Mouse (Mus musculus) lung, embryonic 16.5 days (tissue): ENCODE measurements around the gene Cwh43. TPM values are rescaled to one million over a fixed set of nuclear protein-coding genes. Genes with fewer than 3 reads are reported as not detected.
A peak's percentile ranks its signal among the peaks of the same experiment; 100 is the strongest.

Experiments
- ATAC-seq: fragments of 200-750 bp; cut with Nextera tagmentation; 2 replicates; pipeline ENCODE4 v1.8.0; 2017; ENCODE audit warnings: low read depth, mild to moderate bottlenecking, moderate library complexity
- H3K27ac ChIP-seq: fragments of 300-500 bp; sonication (generic); 2 replicates; pipeline ENCODE4 v1.5.1; 2014; ENCODE audit warnings: mild to moderate bottlenecking, control low read depth, low read length
- H3K27me3 ChIP-seq: fragments of 300-500 bp; sonication (generic); 2 replicates; pipeline ENCODE4 v1.6.1; 2014; ENCODE audit warnings: low read depth, low read length, mixed read lengths; ENCODE audit not compliant: control insufficient read depth, insufficient read depth
- H3K36me3 ChIP-seq: fragments of 300-500 bp; sonication (generic); 2 replicates; pipeline ENCODE4 v1.6.1; 2014; ENCODE audit warnings: low read length; ENCODE audit not compliant: control insufficient read depth, insufficient read depth
- H3K4me1 ChIP-seq: fragments of 300-500 bp; sonication (generic); replicated peaks from 2 replicates; pipeline ENCODE4 v1.6.1; 2014; ENCODE audit warnings: low read length, mixed read lengths; ENCODE audit not compliant: control insufficient read depth, insufficient read depth
- H3K4me2 ChIP-seq: fragments of 300-500 bp; sonication (generic); 2 replicates; pipeline ENCODE4 v1.6.1; 2014; ENCODE audit warnings: low read depth, low read length, control low read depth
- H3K4me3 ChIP-seq: fragments of 300-500 bp; sonication (generic); 2 replicates; pipeline ENCODE4 v1.5.1; 2014; ENCODE audit warnings: mild to moderate bottlenecking, low read length, control low read depth
- H3K9ac ChIP-seq: fragments of 300-500 bp; sonication (generic); 2 replicates; pipeline ENCODE4 v1.6.1; 2014; ENCODE audit warnings: low read length, control low read depth
- H3K9me3 ChIP-seq: fragments of 300-500 bp; sonication (generic); 2 replicates; pipeline ENCODE4 v1.6.1; 2016; ENCODE audit warnings: low read length; ENCODE audit not compliant: control insufficient read depth
- WGBS: fragments of 180-500 bp; shearing (Covaris S2); extraction: QIAGEN DNeasy Blood & Tissue Kit; methylation state at CpG from one replicate; pipeline ENCODE4 v1.1.7; 2014; 5-methylcytosine and 5-hydroxymethylcytosine counted together
- polyA plus RNA-seq: library from polyadenylated mRNA; unstranded; fragments of >200 nt; fragmentation: Nextera tagmentation; extraction: Ambion mirVana; gene quantifications from 2 replicates; pipeline ENCODE4 v1.2.1, GENCODE M21; 2015

Gene Cwh43
- polyA plus RNA-seq, result 0.06 TPM in 1 of 2 replicates, not detected in the other

GRCm38 (mm10) chr5:73405981-73406722 is at the start of gene Cwh43:
Gene Cwh43 (plus strand): TSS chr5:73406075.
- Histone ChIP-seq H3K4me1 (peaks cover 5% of the 10 kb centered on the region; the same call in 1 of the 2 replicates), H3K9me3 (no peaks in the 10 kb centered on the region), H3K9ac (no peak within 1 kb of the TSS), H3K4me2 (peak within 1 kb of the TSS; percentile 56), H3K36me3 (no peaks in the 10 kb centered on the region), H3K4me3 (peak within 1 kb of the TSS; percentile 34), H3K27ac (no peak within 1 kb of the TSS), H3K27me3 (peaks cover 26% of the 10 kb centered on the region)
- no peak for ATAC-seq
- 3% methylated on average over 49 of the region's 49 CpGs for WGBS

GRCm38 (mm10) chr5:73359134-73359751 is 46.6 kb upstream of the Cwh43 start:
- 67% methylated on average over 6 of the region's 6 CpGs for WGBS
- no peaks in the 10 kb centered on the region for H3K27me3 ChIP-seq
- no peak for ATAC-seq
- H3K9ac ChIP-seq, result no peak overlapping the region
- no peaks in the 10 kb centered on the region; the same call in 1 of the 2 replicates for H3K4me1 ChIP-seq
- no peaks in the 10 kb centered on the region for H3K36me3 ChIP-seq
- H3K27ac ChIP-seq, result no peak overlapping the region
- no peak overlapping the region for H3K4me3 ChIP-seq
- no peaks in the 10 kb centered on the region for H3K9me3 ChIP-seq
- no peak overlapping the region; the same call in 1 of the 2 replicates for H3K4me2 ChIP-seq

GRCm38 (mm10) chr5:73359752-73360141 is 46.1 kb upstream of the Cwh43 start:
- H3K4me3 ChIP-seq, result no peak overlapping the region
- no peaks in the 10 kb centered on the region for H3K9me3 ChIP-seq
- H3K27ac ChIP-seq, result no peak overlapping the region
- 32% methylated on average over 12 of the region's 12 CpGs for WGBS
- H3K9ac ChIP-seq, result no peak overlapping the region
- H3K4me1 ChIP-seq, result no peaks in the 10 kb centered on the region; the same call in 1 of the 2 replicates
- ATAC-seq, result no peak
- H3K27me3 ChIP-seq, result no peaks in the 10 kb centered on the region
- peak overlapping the region; percentile 33 for H3K4me2 ChIP-seq
- no peaks in the 10 kb centered on the region for H3K36me3 ChIP-seq

- no peak for ATAC-seq
- Histone ChIP-seq H3K4me3 (no peak overlapping the region), H3K9ac (no peak overlapping the region), H3K36me3 (no peaks in the 10 kb centered on the region), H3K27ac (no peak overlapping the region), H3K4me2 (peak overlapping the region; percentile 33; the same call in 1 of the 2 replicates), H3K27me3 (no peaks in the 10 kb centered on the region), H3K9me3 (no peaks in the 10 kb centered on the region), H3K4me1 (no peaks in the 10 kb centered on the region; the same call in 1 of the 2 replicates)
- 21% methylated on average over 12 of the region's 12 CpGs for WGBS
Measured at GRCm38 (mm10) chr5:73360240-73360639, 45.6 kb upstream of the Cwh43 start.

GRCm38 (mm10) chr5:73362338-73362737 is 43.5 kb upstream of the Cwh43 start:
- peaks cover 2% of the 10 kb centered on the region; the same call in 1 of the 2 replicates for H3K4me1 ChIP-seq
- no peaks in the 10 kb centered on the region for H3K9me3 ChIP-seq
- H3K4me3 ChIP-seq, result no peak overlapping the region
- no peak for ATAC-seq
- H3K27ac ChIP-seq, result no peak overlapping the region
- H3K36me3 ChIP-seq, result no peaks in the 10 kb centered on the region
- WGBS, result 87% methylated on average over 7 of the region's 7 CpGs
- H3K27me3 ChIP-seq, result no peaks in the 10 kb centered on the region
- no peak overlapping the region for H3K9ac ChIP-seq
- no peak overlapping the region for H3K4me2 ChIP-seq

- no peak overlapping the region for H3K9ac ChIP-seq
- H3K4me1 ChIP-seq, result peaks cover 2% of the 10 kb centered on the region; the same call in 1 of the 2 replicates
- 89% methylated on average over 5 of the region's 5 CpGs for WGBS
- H3K9me3 ChIP-seq, result no peaks in the 10 kb centered on the region
- H3K4me3 ChIP-seq, result no peak overlapping the region
- no peak overlapping the region for H3K4me2 ChIP-seq
- no peak for ATAC-seq
- H3K27ac ChIP-seq, result no peak overlapping the region
- no peaks in the 10 kb centered on the region for H3K27me3 ChIP-seq
- no peaks in the 10 kb centered on the region for H3K36me3 ChIP-seq
Measured at GRCm38 (mm10) chr5:73362791-73363190, 43.1 kb upstream of the Cwh43 start.

GRCm38 (mm10) chr5:73364107-73364864 is 41.6 kb upstream of the Cwh43 start:
- H3K9ac ChIP-seq, result no peak overlapping the region
- H3K4me1 ChIP-seq, result peaks cover 2% of the 10 kb centered on the region; the same call in 1 of the 2 replicates
- no peak overlapping the region for H3K27ac ChIP-seq
- no peaks in the 10 kb centered on the region for H3K36me3 ChIP-seq
- H3K4me2 ChIP-seq, result no peak overlapping the region
- ATAC-seq, result no peak
- H3K9me3 ChIP-seq, result no peaks in the 10 kb centered on the region
- no peaks in the 10 kb centered on the region for H3K27me3 ChIP-seq
- H3K4me3 ChIP-seq, result no peak overlapping the region
- WGBS, result 89% methylated on average over 2 of the region's 2 CpGs

- Histone ChIP-seq H3K4me1 (peaks cover 2% of the 10 kb centered on the region; the same call in 1 of the 2 replicates), H3K9ac (no peak overlapping the region), H3K9me3 (no peaks in the 10 kb centered on the region), H3K4me3 (no peak overlapping the region), H3K4me2 (no peak overlapping the region), H3K27me3 (no peaks in the 10 kb centered on the region), H3K36me3 (no peaks in the 10 kb centered on the region), H3K27ac (no peak overlapping the region)
- WGBS, result 43% methylated on average over 4 of the region's 4 CpGs
- no peak for ATAC-seq
Measured at GRCm38 (mm10) chr5:73367906-73368305, 38.0 kb upstream of the Cwh43 start.
